Mouse (Mus musculus) C2C12 (cell line): Measurements from ENCODE around the gene Pafah1b1. TPM values are rescaled to one million over a fixed set of nuclear protein-coding genes. Genes with fewer than 3 reads are reported as not detected.

Experiments
- H3K27me3 ChIP-seq: one replicate; pipeline ENCODE4 v1.6.1; 2011; ENCODE audit not compliant: control insufficient read depth, insufficient read depth, insufficient read length
- H3K36me3 ChIP-seq: one replicate; pipeline ENCODE4 v1.6.1; 2011; ENCODE audit not compliant: control insufficient read depth, insufficient read depth
- H3K4me3 ChIP-seq: one replicate; pipeline ENCODE4 v1.5.1; 2011; ENCODE audit warnings: mild to moderate bottlenecking, control low read depth; ENCODE audit not compliant: poor library complexity, insufficient read depth, severe bottlenecking
- H3K79me2 ChIP-seq: one replicate; pipeline ENCODE4 v1.6.1; 2011; ENCODE audit not compliant: control insufficient read depth, insufficient read depth
- H3K79me3 ChIP-seq: one replicate; pipeline ENCODE4 v1.6.1; 2011; ENCODE audit warnings: low read depth, control low read depth
- H3ac ChIP-seq: one replicate; pipeline ENCODE3; 2011; ENCODE audit warnings: low read depth; ENCODE audit not compliant: control insufficient read depth, insufficient read length
- CEBPB ChIP-seq: IDR thresholded peaks from one replicate; pipeline ENCODE4 v1.6.1; 2011; ENCODE audit warnings: low read depth, mild to moderate bottlenecking, control low read depth, moderate library complexity
- CTCF ChIP-seq: IDR thresholded peaks from one replicate; pipeline ENCODE4 v1.5.1; 2011; ENCODE audit not compliant: control insufficient read depth, insufficient read depth, insufficient read length
- FOSL1 ChIP-seq: IDR thresholded peaks from one replicate; pipeline ENCODE4 v1.8.0; 2011; ENCODE audit warnings: mild to moderate bottlenecking, low read length; ENCODE audit not compliant: poor library complexity, insufficient read depth, severe bottlenecking
- MAX ChIP-seq: IDR thresholded peaks from one replicate; pipeline ENCODE4 v1.6.1; 2011; ENCODE audit warnings: mild to moderate bottlenecking, control low read depth
- MYOD1 ChIP-seq: IDR thresholded peaks from one replicate; pipeline ENCODE4 v1.6.1; 2011; ENCODE audit warnings: low read depth; ENCODE audit not compliant: control insufficient read depth, insufficient read length
- MYOG ChIP-seq: IDR thresholded peaks from one replicate; pipeline ENCODE4 v1.6.1; 2011; ENCODE audit not compliant: control insufficient read depth, insufficient read length; ENCODE audit errors: extremely low read depth
- USF1 ChIP-seq: IDR thresholded peaks from one replicate; pipeline ENCODE4 v1.6.1; 2011; ENCODE audit warnings: low read depth, mild to moderate bottlenecking, control low read depth, moderate library complexity
- polyA plus RNA-seq: library from polyadenylated mRNA; unstranded; fragments of >200 nt; fragmentation: generic; extraction: Trizol; gene quantifications from one replicate; pipeline ENCODE4 v1.2.1, GENCODE M21; 2012; ENCODE audit warnings: missing spikeins

The Pafah1b1 gene
- polyA plus RNA-seq, 1 experiment, result 30.8 TPM

GRCm38 (mm10) chr11:74639628-74640027 lies 84.8 kb downstream of the Pafah1b1 start:
- no peaks in the 10 kb centered on the region for H3K27me3 ChIP-seq
- TF ChIP-seq MAX (no peak), USF1 (no peak), CTCF (no peak), MYOG (no peak), FOSL1 (no peak), MYOD1 (no peak), CEBPB (no peak)
- H3K79me3 ChIP-seq, result no peaks in the 10 kb centered on the region
- H3K79me2 ChIP-seq, result no peaks in the 10 kb centered on the region
- H3K4me3 ChIP-seq, result no peak overlapping the region
- H3K36me3 ChIP-seq, result no peaks in the 10 kb centered on the region
- no peak overlapping the region for H3ac ChIP-seq

DNA sequence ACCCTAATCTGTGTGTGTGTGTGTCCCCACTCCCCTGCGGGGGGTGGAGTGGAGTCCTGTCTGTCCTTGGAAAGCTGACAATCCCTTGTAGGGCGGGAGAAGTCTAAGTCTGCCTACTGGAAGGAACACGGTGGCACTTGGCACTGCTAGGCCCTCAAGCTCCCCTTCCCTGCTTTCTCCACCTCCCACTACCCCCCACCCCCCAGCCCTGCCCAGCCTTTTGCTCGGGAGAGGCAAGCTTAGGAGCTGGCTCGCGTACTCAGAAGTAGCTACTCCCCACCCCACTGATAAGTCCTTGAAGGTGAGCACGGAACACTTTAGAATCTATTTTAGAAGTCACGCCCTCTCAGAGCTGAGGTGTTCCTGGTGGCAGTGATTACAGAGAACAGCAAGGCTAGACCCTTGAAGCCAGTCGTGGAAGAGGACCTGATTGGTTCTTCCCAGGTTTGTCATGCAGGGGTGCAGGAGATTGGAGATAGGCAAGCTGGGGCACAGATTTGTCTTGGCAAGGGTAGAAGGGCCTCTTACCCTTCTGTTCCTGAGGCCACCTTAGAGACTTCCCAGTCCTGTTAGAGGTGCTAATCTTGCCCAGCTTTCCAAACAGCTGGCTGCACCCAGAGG lies 85.6 kb downstream of the Pafah1b1 start:
- no peaks in the 10 kb centered on the region for H3K79me2 ChIP-seq
- H3K79me3 ChIP-seq, result no peaks in the 10 kb centered on the region
- H3ac ChIP-seq, result peak overlapping the region; percentile 28
- peak overlapping the region; percentile 49 for H3K4me3 ChIP-seq
- no peaks in the 10 kb centered on the region for H3K27me3 ChIP-seq
- H3K36me3 ChIP-seq, result no peaks in the 10 kb centered on the region
- TF ChIP-seq CEBPB (no peak), MAX (no peak), CTCF (no peak), MYOD1 (no peak), MYOG (no peak), USF1 (no peak), FOSL1 (no peak)

DNA sequence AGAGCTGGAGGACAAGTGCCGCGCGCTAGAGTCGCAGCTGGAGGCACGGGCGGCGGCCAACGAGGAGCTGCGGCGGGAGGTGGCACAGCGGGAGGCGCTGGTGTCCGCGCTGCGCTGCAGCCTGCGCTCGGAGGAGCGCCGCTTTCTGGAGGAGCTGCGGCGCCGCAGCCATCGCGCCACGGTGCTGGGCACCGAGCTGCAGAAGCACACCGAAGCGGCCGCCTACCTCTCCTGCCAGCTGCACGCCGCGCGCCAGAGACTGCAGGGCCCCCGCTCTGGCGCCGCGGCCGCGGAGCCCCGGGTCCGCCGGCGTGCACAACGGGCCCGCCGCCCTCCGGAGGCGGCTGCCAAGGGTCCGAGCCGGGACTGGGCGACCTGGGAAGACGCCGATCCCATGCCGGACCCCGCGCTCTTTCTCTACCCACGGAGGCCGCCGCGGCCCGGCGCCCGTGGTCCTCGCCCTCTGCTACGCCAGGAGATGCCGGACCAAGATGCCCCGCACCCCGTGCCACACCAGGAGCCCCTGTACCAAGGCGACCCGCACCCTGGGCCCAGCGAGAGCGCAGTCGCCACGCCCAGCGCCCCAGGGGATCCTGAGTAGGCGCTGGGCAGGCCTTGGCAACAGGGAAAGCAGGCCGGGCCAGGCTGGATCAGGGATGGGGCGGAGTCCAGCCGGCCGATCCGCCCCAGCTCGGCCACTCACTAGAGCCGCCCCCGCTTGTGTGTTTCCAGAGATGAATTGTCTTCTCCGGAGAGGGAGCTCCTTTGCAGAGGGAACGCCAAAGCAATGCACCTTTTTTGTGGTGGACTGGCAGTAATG lies 86.3 kb downstream of the Pafah1b1 start:
- no peak for TF ChIP-seq FOSL1
- TF ChIP-seq USF1, result no peak
- peak; percentile 98 for TF ChIP-seq CTCF
- no peak for TF ChIP-seq MYOD1
- peak; percentile 28 for TF ChIP-seq MAX
- no peak for TF ChIP-seq CEBPB
- no peak for TF ChIP-seq MYOG
- Histone ChIP-seq H3K36me3 (no peaks in the 10 kb centered on the region), H3ac (peak overlapping the region; percentile 72), H3K27me3 (no peaks in the 10 kb centered on the region), H3K4me3 (peak overlapping the region; percentile 49), H3K79me3 (no peaks in the 10 kb centered on the region), H3K79me2 (no peaks in the 10 kb centered on the region)

- Histone ChIP-seq H3K36me3 (no peaks in the 10 kb centered on the region), H3K79me3 (no peaks in the 10 kb centered on the region), H3K79me2 (no peaks in the 10 kb centered on the region), H3K4me3 (no peak overlapping the region), H3K27me3 (no peaks in the 10 kb centered on the region), H3ac (peak overlapping the region; percentile 72)
- TF ChIP-seq MYOG, result no peak
- TF ChIP-seq MYOD1, result no peak
- TF ChIP-seq FOSL1, result no peak
- TF ChIP-seq CEBPB, result no peak
- no peak for TF ChIP-seq CTCF
- TF ChIP-seq MAX, result no peak
- no peak for TF ChIP-seq USF1
Observed at GRCm38 (mm10) chr11:74637486-74637885, 87.0 kb downstream of the Pafah1b1 start.

GRCm38 (mm10) chr11:74634490-74635275 lies 89.8 kb downstream of the Pafah1b1 start:
- no peaks in the 10 kb centered on the region for H3K36me3 ChIP-seq
- peaks cover 4% of the 10 kb centered on the region for H3K27me3 ChIP-seq
- no peaks in the 10 kb centered on the region for H3K79me3 ChIP-seq
- no peak overlapping the region for H3K4me3 ChIP-seq
- no peak overlapping the region for H3ac ChIP-seq
- TF ChIP-seq MYOD1, result no peak
- peak; percentile 48 for TF ChIP-seq CTCF
- no peaks in the 10 kb centered on the region for H3K79me2 ChIP-seq
